Mouse (Mus musculus) neural tube, postnatal 0 days (tissue): Measurements from ENCODE around the gene Sbpl. TPM values are rescaled to one million over a fixed set of nuclear protein-coding genes. Genes with fewer than 3 reads are reported as not detected.

Experiments used
- polyA plus RNA-seq: library from polyadenylated mRNA; unstranded; fragments of >200 nt; fragmentation: Nextera tagmentation; extraction: Ambion mirVana; gene quantifications from 2 replicates; pipeline ENCODE4 v1.2.1, GENCODE M21; 2015

Sbpl gene
- polyA plus RNA-seq: not detected in 2 replicates

GRCm38 (mm10) chr17:23955174-23955573 is at the start of gene Sbpl:
Sbpl (minus strand) TSS chr17:23955274.

GRCm38 (mm10) chr17:23997901-23998300 is 42.8 kb upstream of the Sbpl start, which contains the start of gene Prss22:
Prss22 (minus strand) TSS chr17:23998100.

GRCm38 (mm10) chr17:23980297-23980909 is 25.3 kb upstream of the Sbpl start, which contains the start of gene Prss30:
Prss30 (minus strand) TSS chr17:23980566.

GRCm38 (mm10) chr17:23941372-23941771 is 13.7 kb downstream of the Sbpl start, which contains the start of gene Sbp:
Sbp (plus strand) TSS chr17:23941672.

GRCm38 (mm10) chr17:23917158-23917557 is 37.9 kb downstream of the Sbpl start, which contains the start of gene Dcpp3:
Dcpp3 (plus strand) TSS chr17:23917458.

Other genes starting within 250 kb of the Sbpl start
- gene 1520401A03Rik, start 232.5 kb downstream of the Sbpl start, polyA plus RNA-seq: 0.19 TPM in 1 of 2 replicates, not detected in the other
- 14.5 and 16.2 TPM in 2 replicates for gene Pkmyt1, start 228.9 kb downstream of the Sbpl start, polyA plus RNA-seq
- gene Paqr4, start 214.4 kb downstream of the Sbpl start, polyA plus RNA-seq: 64.8 and 68.8 TPM in 2 replicates
- gene Kremen2, start 209.4 kb downstream of the Sbpl start, polyA plus RNA-seq: 1.2 and 1.6 TPM in 2 replicates
- gene Flywch1, start 183.7 kb downstream of the Sbpl start, polyA plus RNA-seq: 162 and 181 TPM in 2 replicates
- gene Flywch2, start 169.2 kb downstream of the Sbpl start, polyA plus RNA-seq: 111 and 120 TPM in 2 replicates
- gene Srrm2, start 164.7 kb downstream of the Sbpl start, polyA plus RNA-seq: 455 and 462 TPM in 2 replicates
- 1,482 and 1,529 TPM in 2 replicates for gene Elob, start 126.1 kb downstream of the Sbpl start, polyA plus RNA-seq
- not detected in 2 replicates for gene Prss33, start 119.2 kb downstream of the Sbpl start, polyA plus RNA-seq
- 0.12 TPM in 1 of 2 replicates, not detected in the other for gene Prss32, start 111.4 kb downstream of the Sbpl start, polyA plus RNA-seq
- 0.86 and 1.6 TPM in 2 replicates for gene Prss41, start 111.1 kb downstream of the Sbpl start, polyA plus RNA-seq
- gene Prss21, start 87.2 kb downstream of the Sbpl start, polyA plus RNA-seq: not detected in 2 replicates
- gene Dcpp1, start 74.4 kb downstream of the Sbpl start, polyA plus RNA-seq: not detected in 2 replicates
- gene Dcpp2, start 74.4 kb downstream of the Sbpl start, polyA plus RNA-seq: not detected in 2 replicates
- not detected in 2 replicates for gene Dcpp3, start 37.8 kb downstream of the Sbpl start, polyA plus RNA-seq
- gene Sbp, start 13.6 kb downstream of the Sbpl start, polyA plus RNA-seq: not detected in 2 replicates
- not detected in 2 replicates for gene Prss30, start 25.3 kb upstream of the Sbpl start, polyA plus RNA-seq
- gene Prss22, start 42.8 kb upstream of the Sbpl start, polyA plus RNA-seq: not detected in 2 replicates
- 0.15 TPM in 1 of 2 replicates, not detected in the other for gene Prss27, start 82.9 kb upstream of the Sbpl start, polyA plus RNA-seq
- 89.6 and 92.0 TPM in 2 replicates for gene Kctd5, start 118.2 kb upstream of the Sbpl start, polyA plus RNA-seq
- 59.2 and 60.0 TPM in 2 replicates for gene Pdpk1, start 195.7 kb upstream of the Sbpl start, polyA plus RNA-seq
- 39.4 and 44.0 TPM in 2 replicates for gene Amdhd2, start 208.5 kb upstream of the Sbpl start, polyA plus RNA-seq
- 2,504 and 2,539 TPM in 2 replicates for gene Atp6v0c, start 214.4 kb upstream of the Sbpl start, polyA plus RNA-seq